Mouse (Mus musculus): ENCODE measurements around the gene Cmss1. TPM values are rescaled to one million over a fixed set of nuclear protein-coding genes. Genes with fewer than 3 reads are reported as not detected.

Gene Cmss1
- polyA plus RNA-seq, 1 experiment from 2014 or later, result 48.3 TPM

DNA sequence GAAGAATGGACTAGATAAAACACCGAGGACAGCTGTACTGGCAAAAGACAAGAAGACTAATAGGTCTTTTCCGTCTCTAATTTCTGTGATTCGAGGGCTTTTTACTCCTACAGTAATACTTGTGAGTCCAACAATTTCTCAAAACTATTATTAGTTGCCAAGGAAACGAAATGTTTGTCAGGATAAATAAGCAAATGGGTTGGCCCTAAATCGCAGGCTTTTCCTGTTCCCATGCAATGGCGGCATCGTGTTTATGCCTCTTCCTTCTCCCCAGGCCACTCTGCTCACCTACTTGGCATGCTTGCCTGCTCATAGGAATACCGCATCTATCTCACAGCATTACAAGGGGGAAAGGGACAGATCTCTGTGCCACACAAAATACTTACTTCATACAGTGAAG is 62.2 kb downstream of the Cmss1 start:
- H3K4me1 ChIP-seq, result peaks cover 5% of the 10 kb centered on the region; the same call in 1 of the 2 replicates
- no peak overlapping the region for H3K9ac ChIP-seq
- H3K4me2 ChIP-seq (replicated peaks), result no peak overlapping the region
- H3K9me3 ChIP-seq (replicated peaks), result no peaks in the 10 kb centered on the region
- no peak for ATAC-seq (ENCODE audit: insufficient number of reproducible peaks, low FRiP score, low TSS enrichment, low read depth)
- 59% methylated on average over 8 of the region's 8 CpGs for WGBS
- H3K27ac ChIP-seq (replicated peaks), result no peak overlapping the region
- no peaks in the 10 kb centered on the region for H3K27me3 ChIP-seq
- H3K36me3 ChIP-seq, result no peaks in the 10 kb centered on the region
- H3K4me3 ChIP-seq (replicated peaks), result no peak overlapping the region

DNA sequence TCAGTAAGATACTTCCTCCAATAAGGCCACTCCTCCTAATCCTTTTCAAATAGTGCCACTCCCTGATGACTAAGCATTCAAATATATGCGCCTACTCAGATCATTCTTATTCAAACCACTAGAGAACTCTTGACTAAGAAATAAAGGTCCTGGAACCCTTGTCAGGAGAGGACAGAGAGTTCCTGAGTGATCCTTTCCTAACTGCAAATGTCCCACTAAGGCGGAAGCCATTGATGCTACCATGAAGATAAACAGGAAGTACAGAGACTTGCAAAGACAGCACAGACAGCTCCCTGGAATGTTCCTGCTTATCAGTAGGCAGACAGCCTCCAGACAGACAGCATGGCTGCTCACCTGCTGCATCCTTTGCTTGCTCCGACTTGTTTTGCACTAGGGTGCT is 63.4 kb downstream of the Cmss1 start:
- no peak overlapping the region for H3K9ac ChIP-seq
- no peak overlapping the region for H3K27ac ChIP-seq (replicated peaks)
- ATAC-seq (ENCODE audit: insufficient number of reproducible peaks, low FRiP score, low TSS enrichment, low read depth), result no peak
- no peaks in the 10 kb centered on the region for H3K27me3 ChIP-seq
- no peaks in the 10 kb centered on the region for H3K4me1 ChIP-seq
- H3K36me3 ChIP-seq, result no peaks in the 10 kb centered on the region
- WGBS, result 84% methylated on average over 3 of the region's 3 CpGs
- H3K4me2 ChIP-seq (replicated peaks), result no peak overlapping the region
- H3K9me3 ChIP-seq (replicated peaks), result no peaks in the 10 kb centered on the region
- H3K4me3 ChIP-seq (replicated peaks), result no peak overlapping the region

GRCm38 (mm10) chr16:57536511-57536910 is 70.2 kb downstream of the Cmss1 start:
- Histone ChIP-seq H3K4me1 (peaks cover 7% of the 10 kb centered on the region; the same call in 1 of the 2 replicates), H3K9me3 (replicated peaks) (no peaks in the 10 kb centered on the region), H3K4me3 (replicated peaks) (no peak overlapping the region), H3K27me3 (no peaks in the 10 kb centered on the region), H3K27ac (replicated peaks) (peak overlapping the region; percentile 61), H3K4me2 (replicated peaks) (no peak overlapping the region), H3K36me3 (no peaks in the 10 kb centered on the region), H3K9ac (no peak overlapping the region)
- 41% methylated on average over 7 of the region's 7 CpGs for WGBS
- no peak for ATAC-seq (ENCODE audit: insufficient number of reproducible peaks, low FRiP score, low TSS enrichment, low read depth)

- 82% methylated on average over 1 of the region's 1 CpGs for WGBS
- Histone ChIP-seq H3K4me3 (replicated peaks) (no peak overlapping the region), H3K9ac (no peak overlapping the region), H3K9me3 (replicated peaks) (no peaks in the 10 kb centered on the region), H3K4me2 (replicated peaks) (no peak overlapping the region), H3K36me3 (no peaks in the 10 kb centered on the region), H3K27me3 (no peaks in the 10 kb centered on the region), H3K4me1 (peaks cover 12% of the 10 kb centered on the region; the same call in 1 of the 2 replicates), H3K27ac (replicated peaks) (no peak overlapping the region)
- no peak for ATAC-seq (ENCODE audit: insufficient number of reproducible peaks, low FRiP score, low TSS enrichment, low read depth)
Measured at GRCm38 (mm10) chr16:57534811-57535210, 71.9 kb downstream of the Cmss1 start.

- Histone ChIP-seq H3K9ac (no peak overlapping the region), H3K27ac (replicated peaks) (no peak overlapping the region), H3K36me3 (no peaks in the 10 kb centered on the region), H3K9me3 (replicated peaks) (no peaks in the 10 kb centered on the region), H3K4me1 (peaks cover 14% of the 10 kb centered on the region; the same call in 1 of the 2 replicates), H3K4me2 (replicated peaks) (no peak overlapping the region), H3K4me3 (replicated peaks) (no peak overlapping the region), H3K27me3 (no peaks in the 10 kb centered on the region)
- no peak for ATAC-seq (ENCODE audit: insufficient number of reproducible peaks, low FRiP score, low TSS enrichment, low read depth)
- WGBS, result 74% methylated on average over 1 of the region's 1 CpGs
Measured at GRCm38 (mm10) chr16:57534365-57534764, 72.3 kb downstream of the Cmss1 start.

GRCm38 (mm10) chr16:57532081-57532493 is 74.6 kb downstream of the Cmss1 start:
- Histone ChIP-seq H3K9me3 (replicated peaks) (no peaks in the 10 kb centered on the region), H3K27ac (replicated peaks) (no peak overlapping the region), H3K36me3 (no peaks in the 10 kb centered on the region), H3K4me3 (replicated peaks) (no peak overlapping the region), H3K9ac (no peak overlapping the region), H3K4me1 (peaks cover 14% of the 10 kb centered on the region; the same call in 1 of the 2 replicates), H3K27me3 (no peaks in the 10 kb centered on the region), H3K4me2 (replicated peaks) (no peak overlapping the region)
- 15% methylated on average over 6 of the region's 6 CpGs for WGBS
- ATAC-seq (ENCODE audit: insufficient number of reproducible peaks, low FRiP score, low TSS enrichment, low read depth), result no peak; the same call in 1 of the 2 replicates

- WGBS, result 67% methylated on average over 4 of the region's 4 CpGs
- Histone ChIP-seq H3K9ac (no peak overlapping the region), H3K27ac (replicated peaks) (no peak overlapping the region), H3K36me3 (no peaks in the 10 kb centered on the region), H3K4me3 (replicated peaks) (no peak overlapping the region), H3K27me3 (no peaks in the 10 kb centered on the region), H3K9me3 (replicated peaks) (no peaks in the 10 kb centered on the region), H3K4me2 (replicated peaks) (no peak overlapping the region), H3K4me1 (peaks cover 14% of the 10 kb centered on the region; the same call in 1 of the 2 replicates)
- ATAC-seq (ENCODE audit: insufficient number of reproducible peaks, low FRiP score, low TSS enrichment, low read depth), result no peak
Measured at GRCm38 (mm10) chr16:57530547-57530946, 76.1 kb downstream of the Cmss1 start.

- no peak for ATAC-seq (ENCODE audit: insufficient number of reproducible peaks, low FRiP score, low TSS enrichment, low read depth)
- H3K9ac ChIP-seq, result no peak overlapping the region
- H3K27ac ChIP-seq (replicated peaks), result no peak overlapping the region
- no peaks in the 10 kb centered on the region for H3K36me3 ChIP-seq
- no peak overlapping the region for H3K4me2 ChIP-seq (replicated peaks)
- 70% methylated on average over 4 of the region's 4 CpGs for WGBS
- H3K4me3 ChIP-seq (replicated peaks), result no peak overlapping the region
- H3K4me1 ChIP-seq, result peaks cover 14% of the 10 kb centered on the region; the same call in 1 of the 2 replicates
- H3K9me3 ChIP-seq (replicated peaks), result no peaks in the 10 kb centered on the region
- H3K27me3 ChIP-seq, result no peaks in the 10 kb centered on the region
Measured at GRCm38 (mm10) chr16:57528457-57528856, 78.2 kb downstream of the Cmss1 start.

- Histone ChIP-seq H3K27me3 (no peaks in the 10 kb centered on the region), H3K27ac (replicated peaks) (no peak overlapping the region), H3K36me3 (no peaks in the 10 kb centered on the region), H3K9me3 (replicated peaks) (no peaks in the 10 kb centered on the region), H3K4me2 (replicated peaks) (no peak overlapping the region), H3K9ac (no peak overlapping the region), H3K4me3 (replicated peaks) (no peak overlapping the region), H3K4me1 (peaks cover 8% of the 10 kb centered on the region; the same call in 1 of the 2 replicates)
- no peak for ATAC-seq (ENCODE audit: insufficient number of reproducible peaks, low FRiP score, low TSS enrichment, low read depth)
- WGBS, result 87% methylated on average over 7 of the region's 7 CpGs
Measured at GRCm38 (mm10) chr16:57526893-57527292, 79.8 kb downstream of the Cmss1 start.

GRCm38 (mm10) chr16:57525476-57525875 is 81.2 kb downstream of the Cmss1 start:
- no peaks in the 10 kb centered on the region for H3K9me3 ChIP-seq (replicated peaks)
- ATAC-seq (ENCODE audit: insufficient number of reproducible peaks, low FRiP score, low TSS enrichment, low read depth), result no peak
- H3K27ac ChIP-seq (replicated peaks), result no peak overlapping the region
- no peak overlapping the region for H3K9ac ChIP-seq
- H3K4me1 ChIP-seq, result 0 out of 2 replicates have a peak, but pooled peaks cover 5% of the 10 kb centered on the region
- H3K4me3 ChIP-seq (replicated peaks), result no peak overlapping the region
- H3K36me3 ChIP-seq, result no peaks in the 10 kb centered on the region
- WGBS, result 79% methylated on average over 4 of the region's 4 CpGs
- H3K4me2 ChIP-seq (replicated peaks), result no peak overlapping the region
- no peaks in the 10 kb centered on the region for H3K27me3 ChIP-seq

- H3K4me2 ChIP-seq (replicated peaks), result no peak overlapping the region
- ATAC-seq (ENCODE audit: insufficient number of reproducible peaks, low FRiP score, low TSS enrichment, low read depth), result no peak
- H3K27ac ChIP-seq (replicated peaks), result no peak overlapping the region
- H3K27me3 ChIP-seq, result no peaks in the 10 kb centered on the region
- 71% methylated on average over 5 of the region's 5 CpGs for WGBS
- H3K9me3 ChIP-seq (replicated peaks), result no peaks in the 10 kb centered on the region
- 0 out of 2 replicates have a peak, but pooled peaks cover 4% of the 10 kb centered on the region for H3K4me1 ChIP-seq
- H3K36me3 ChIP-seq, result no peaks in the 10 kb centered on the region
- no peak overlapping the region for H3K4me3 ChIP-seq (replicated peaks)
- no peak overlapping the region for H3K9ac ChIP-seq
Measured at GRCm38 (mm10) chr16:57525046-57525445, 81.6 kb downstream of the Cmss1 start.

DNA sequence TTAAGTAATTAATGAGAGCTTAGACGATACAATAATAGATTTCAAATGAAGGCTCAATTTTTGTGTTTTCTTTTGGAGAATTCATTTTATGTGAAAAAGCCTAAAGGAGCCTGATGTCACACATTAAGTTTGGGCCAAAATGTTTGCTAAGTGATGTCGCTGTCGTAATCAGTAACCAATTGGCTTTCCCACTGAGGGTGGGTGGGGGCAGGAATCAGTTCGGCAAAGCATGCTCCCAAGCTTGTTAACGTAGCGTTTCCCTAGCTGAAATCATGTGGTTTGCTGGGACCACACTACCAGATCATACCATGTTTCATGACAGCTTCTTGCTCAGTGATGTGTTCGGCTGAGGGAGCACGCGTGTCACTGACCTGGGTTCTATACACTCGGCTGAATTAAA is 91.0 kb downstream of the Cmss1 start:
- ATAC-seq (ENCODE audit: insufficient number of reproducible peaks, low FRiP score, low TSS enrichment, low read depth), result no peak
- H3K9ac ChIP-seq, result no peak overlapping the region
- H3K4me1 ChIP-seq, result no peaks in the 10 kb centered on the region; the same call in 1 of the 2 replicates
- WGBS, result 67% methylated on average over 10 of the region's 10 CpGs
- no peaks in the 10 kb centered on the region for H3K36me3 ChIP-seq
- no peaks in the 10 kb centered on the region for H3K27me3 ChIP-seq
- no peak overlapping the region for H3K27ac ChIP-seq (replicated peaks)
- no peak overlapping the region for H3K4me3 ChIP-seq (replicated peaks)
- H3K4me2 ChIP-seq (replicated peaks), result no peak overlapping the region
- H3K9me3 ChIP-seq (replicated peaks), result no peaks in the 10 kb centered on the region

Measured in embryonic facial prominence, embryonic 15.5 days (tissue).